Mouse (Mus musculus) retina, embryonic 14.5 days (tissue): ENCODE data around the gene Dpysl4.

Experiments used
- DNase-seq: peaks from one replicate; pipeline ENCODE4 v3.0.0-alpha.2; 2015; ENCODE audit warnings: low spot score

Gene Dpysl4

GRCm38 (mm10) chr7:139085629-139086194, at the start of gene Dpysl4:
Gene Dpysl4 (plus strand): TSS chr7:139086001.
- DNase-seq = peak; percentile 89

GRCm38 (mm10) chr7:139063406-139063805, 22.4 kb upstream of the Dpysl4 start:
- peak; percentile 51 for DNase-seq

GRCm38 (mm10) chr7:139068182-139068623, 17.6 kb upstream of the Dpysl4 start:
- DNase-seq = peak; percentile 95

- no peak for DNase-seq
These were observed 11.6 kb upstream of the Dpysl4 start for GRCm38 (mm10) chr7:139074189-139074588.

DNA sequence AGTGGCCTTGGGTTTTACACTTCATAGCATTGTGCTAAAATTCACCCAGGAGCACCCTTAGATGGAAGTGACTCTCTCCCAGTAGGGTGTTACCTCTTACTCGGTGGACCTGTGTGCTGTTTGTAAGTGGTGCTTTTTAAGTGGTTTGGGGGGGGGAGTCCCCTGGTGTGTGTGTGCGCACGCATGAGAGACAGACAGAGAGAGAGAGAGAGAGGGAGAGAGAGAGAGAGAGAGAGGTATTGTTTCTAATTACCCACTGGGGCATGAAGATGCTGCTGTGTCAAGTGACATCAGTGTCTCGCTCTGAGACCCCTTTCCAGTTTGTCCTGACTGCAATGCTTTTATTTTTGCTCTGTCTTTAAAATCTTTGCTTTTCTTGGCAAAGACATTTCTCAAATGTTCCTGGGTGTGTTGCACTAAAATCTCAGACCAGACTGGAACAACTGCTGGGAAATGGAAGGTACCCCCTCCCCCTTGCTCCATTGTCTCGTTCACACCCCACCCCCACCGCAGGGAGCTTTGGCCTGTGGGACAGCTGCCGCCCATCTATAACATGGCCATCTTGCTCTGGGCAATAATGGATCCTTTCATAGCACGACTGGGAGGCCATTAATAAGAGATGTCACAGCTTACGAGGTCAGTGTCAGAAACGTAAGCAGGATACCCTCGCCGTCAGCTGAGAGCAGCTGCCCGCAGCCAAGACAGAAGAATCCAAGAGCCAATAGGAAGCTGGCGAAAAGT, 10.6 kb upstream of the Dpysl4 start:
- DNase-seq = peak; percentile 83

DNA sequence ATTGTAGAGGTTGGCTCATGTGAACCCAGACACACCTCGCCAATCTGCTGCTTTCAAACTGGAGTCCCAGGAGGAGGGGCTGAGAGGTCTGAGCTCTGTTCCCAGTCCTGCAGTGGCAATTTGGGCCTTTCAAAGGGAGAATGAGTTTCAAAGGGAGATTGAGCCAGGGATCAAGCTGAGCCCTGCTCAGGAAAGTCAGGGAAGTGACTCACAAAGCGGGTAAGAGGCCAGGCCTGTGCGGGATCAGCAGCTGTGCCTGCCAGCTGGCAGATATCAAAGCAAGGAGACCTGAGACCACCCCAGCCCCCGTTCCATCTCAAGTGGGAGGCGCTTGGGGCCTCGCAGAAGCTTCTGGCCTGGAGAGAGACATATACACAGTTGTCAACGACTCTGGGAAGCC, 8.5 kb upstream of the Dpysl4 start:
- DNase-seq = peak; percentile 56

GRCm38 (mm10) chr7:139078181-139078580, 7.6 kb upstream of the Dpysl4 start:
- no peak for DNase-seq

- DNase-seq = no peak
These were observed 6.7 kb upstream of the Dpysl4 start for GRCm38 (mm10) chr7:139079141-139079540.

GRCm38 (mm10) chr7:139080714-139081113, 5.1 kb upstream of the Dpysl4 start:
- DNase-seq = peak; percentile 66

- no peak for DNase-seq
These were observed 4.6 kb upstream of the Dpysl4 start for GRCm38 (mm10) chr7:139081158-139081557.

DNA sequence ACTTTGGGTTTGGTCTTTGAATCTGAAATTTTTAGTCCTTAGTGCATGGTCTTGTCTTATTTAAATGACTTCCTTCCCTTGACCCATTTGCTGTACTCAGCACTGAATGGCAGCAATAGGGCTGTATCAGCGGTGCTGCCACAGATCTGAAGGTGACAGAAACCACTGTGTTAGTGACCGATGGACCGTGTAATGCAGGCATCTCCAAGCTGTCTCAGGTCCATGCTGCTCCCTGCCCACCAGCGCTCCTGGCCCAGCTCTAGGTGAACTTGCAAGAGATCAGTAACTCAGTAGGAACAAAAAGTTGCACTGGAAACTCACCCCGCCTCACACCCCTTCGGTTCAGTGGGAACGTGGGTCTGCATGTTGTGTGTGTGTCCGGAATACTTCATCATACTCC, 3.5 kb upstream of the Dpysl4 start:
- DNase-seq = no peak

DNA sequence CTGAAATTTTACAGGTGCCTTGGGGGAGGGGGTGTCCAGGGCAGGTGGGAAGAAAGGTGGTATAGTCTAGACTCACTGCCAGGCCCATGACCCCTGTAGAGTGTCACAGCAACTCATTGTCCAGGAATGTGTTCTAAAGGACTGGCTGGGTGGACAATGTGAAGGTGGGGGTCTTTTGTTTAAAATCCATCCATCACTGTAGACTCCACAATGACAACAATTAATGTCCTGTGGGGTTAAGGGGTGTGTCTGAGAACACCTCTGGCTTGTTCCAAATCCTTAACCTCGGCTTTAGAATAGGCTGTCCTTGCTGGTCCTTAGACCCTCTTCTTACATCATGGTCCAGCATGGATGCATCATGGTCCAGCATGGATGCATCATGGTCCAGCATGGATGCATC, 1.5 kb upstream of the Dpysl4 start:
- no peak for DNase-seq

DNA sequence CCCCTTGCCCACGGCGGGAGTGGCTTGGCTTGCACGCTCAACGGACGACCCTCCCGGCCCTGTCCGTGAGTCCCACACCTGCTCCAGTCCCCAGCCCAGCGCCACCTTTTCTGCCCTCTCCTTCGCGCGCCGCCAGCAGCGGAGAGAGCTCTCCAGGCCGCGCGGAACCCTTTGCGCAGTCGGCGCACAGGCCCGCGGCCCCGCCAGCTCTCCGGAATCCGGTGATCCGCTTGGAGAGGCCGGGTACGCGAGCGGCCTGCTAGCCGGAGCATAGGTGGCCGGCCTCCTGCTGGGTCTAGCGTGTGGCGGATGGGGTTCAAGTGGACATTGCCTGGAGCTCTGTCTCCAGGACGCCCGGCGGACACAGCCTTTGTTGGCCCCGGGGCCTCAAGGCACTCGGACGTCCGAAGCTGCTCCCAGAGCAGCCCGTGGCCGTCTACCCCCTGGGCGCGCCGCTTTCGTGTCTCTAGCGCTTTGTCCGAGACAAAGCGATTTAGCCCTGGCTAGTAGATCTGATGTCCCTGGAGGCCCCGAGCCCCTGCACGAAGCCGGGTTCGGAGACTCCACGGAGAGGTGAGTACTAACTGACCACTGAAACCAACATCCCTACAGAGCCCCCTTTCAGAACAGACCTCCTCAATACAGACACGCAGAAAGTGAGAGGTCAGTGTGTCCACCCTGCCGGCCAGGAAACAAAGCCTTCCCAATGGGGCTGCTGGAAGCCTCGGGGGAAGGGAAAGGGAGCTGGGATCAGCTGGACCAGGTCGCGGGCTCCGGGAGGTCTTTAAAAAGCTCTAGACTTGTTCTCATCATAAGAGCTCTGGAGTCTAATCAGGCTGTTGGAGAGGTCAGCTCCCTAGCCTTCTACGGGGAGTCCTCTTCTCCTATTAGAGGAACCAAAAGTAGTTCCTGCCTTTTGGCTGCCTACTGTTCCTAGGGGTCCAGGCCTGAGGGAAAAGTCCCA, 676 bp downstream of the Dpysl4 start:
- peak; percentile 46 for DNase-seq

GRCm38 (mm10) chr7:139087801-139088200, 2.0 kb downstream of the Dpysl4 start:
- DNase-seq = no peak

- no peak for DNase-seq
These were observed 4.4 kb downstream of the Dpysl4 start for GRCm38 (mm10) chr7:139089892-139090874.

DNA sequence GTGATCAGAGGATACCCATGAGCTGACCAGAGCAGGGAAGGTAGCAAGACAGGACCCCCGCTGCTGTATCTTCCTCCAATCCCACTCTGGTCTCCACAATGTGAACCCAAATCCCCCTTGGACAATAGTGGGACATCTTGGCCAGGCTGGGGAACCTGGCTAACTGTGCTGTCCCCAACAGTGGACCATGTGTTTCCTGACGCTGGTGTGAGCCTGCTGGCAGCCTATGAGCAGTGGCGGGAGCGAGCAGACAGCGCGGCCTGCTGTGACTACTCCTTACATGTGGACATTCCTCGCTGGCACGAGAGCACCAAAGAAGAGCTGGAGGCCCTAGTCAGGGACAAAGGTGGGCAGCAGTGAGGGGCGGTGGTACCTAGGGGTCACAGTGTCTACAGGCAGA, 5.9 kb downstream of the Dpysl4 start:
- no peak for DNase-seq

DNA sequence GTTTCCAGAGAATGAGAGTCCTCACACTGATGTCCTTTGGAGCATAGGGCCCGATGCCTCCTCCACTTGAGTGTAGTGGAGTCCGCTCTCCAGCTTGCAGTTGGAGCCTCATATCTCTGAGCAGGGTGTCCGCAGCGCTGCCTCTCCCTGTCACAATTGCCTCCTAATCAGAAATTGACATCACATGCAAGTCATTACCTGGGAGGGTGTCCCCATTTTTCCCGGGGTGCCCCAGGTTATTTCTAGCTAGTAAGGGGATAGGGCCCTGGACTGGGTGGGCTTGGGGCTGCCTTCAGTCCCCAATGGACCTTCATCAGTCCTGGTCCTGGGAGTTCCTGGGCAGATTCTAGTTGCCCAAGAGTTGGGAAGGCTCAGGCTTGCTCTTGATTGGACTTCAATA, 6.9 kb downstream of the Dpysl4 start:
- DNase-seq = no peak

- DNase-seq = no peak
These were observed 7.3 kb downstream of the Dpysl4 start for GRCm38 (mm10) chr7:139093124-139093523.

DNA sequence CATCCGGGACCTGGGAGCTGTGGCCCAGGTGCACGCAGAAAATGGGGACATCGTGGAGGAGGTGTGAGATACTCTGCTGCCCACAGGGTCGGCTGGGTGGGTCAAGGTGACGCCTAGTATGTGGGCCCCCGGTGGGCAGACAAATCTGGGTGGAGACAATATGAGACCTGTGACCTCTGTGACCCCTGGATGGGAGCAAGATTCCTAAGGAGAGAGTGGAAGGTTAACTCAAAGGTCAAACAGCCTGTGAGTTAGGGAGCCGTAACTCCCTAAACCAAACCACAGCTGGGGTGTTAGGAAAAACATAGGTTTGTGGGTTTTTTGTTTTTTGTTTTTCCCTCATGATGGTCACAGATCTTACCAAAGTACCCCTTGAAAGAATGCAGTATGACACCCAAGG, 8.0 kb downstream of the Dpysl4 start:
- DNase-seq = no peak

DNA sequence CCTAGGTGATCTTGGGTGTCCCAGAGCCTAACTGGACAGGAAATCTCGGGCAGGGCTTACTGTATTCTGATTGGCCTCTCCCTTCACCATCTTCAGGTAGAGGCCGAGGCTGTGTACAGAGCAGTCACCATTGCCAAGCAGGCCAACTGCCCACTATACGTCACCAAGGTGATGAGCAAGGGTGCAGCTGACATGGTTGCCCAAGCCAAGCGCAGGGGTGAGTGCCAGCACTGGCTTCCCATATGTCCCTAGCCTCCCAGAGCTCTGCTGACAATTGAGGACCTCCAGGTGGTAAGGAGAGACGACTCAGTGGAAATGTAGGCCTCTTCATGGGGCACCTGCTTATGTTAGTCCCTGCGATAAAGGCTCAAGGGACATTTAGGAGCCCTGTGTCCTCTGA, 9.0 kb downstream of the Dpysl4 start:
- no peak for DNase-seq

DNA sequence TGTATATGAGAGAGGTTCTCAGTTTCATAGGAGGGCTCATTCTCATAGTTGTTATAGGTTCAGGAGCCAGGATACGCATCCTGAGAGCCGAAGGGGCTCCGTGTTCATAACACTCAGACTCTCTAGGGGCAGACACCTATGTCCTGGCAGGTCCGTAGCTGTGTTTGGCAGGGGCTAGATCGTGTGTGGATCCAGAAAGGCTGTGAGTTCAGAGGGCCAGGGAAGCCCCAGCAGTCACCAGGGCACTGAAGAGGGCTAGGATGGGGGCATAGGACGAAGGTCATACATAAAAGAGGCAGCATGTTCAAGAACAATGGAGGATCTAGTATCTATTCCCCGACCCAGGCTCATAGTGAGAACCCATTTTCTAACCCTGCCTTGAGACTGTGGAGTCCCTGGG, 9.5 kb downstream of the Dpysl4 start:
- DNase-seq = no peak
